Mouse (Mus musculus) heart, adult 2 months (tissue): ENCODE measurements around the gene Mgst1. TPM values are rescaled to one million over a fixed set of nuclear protein-coding genes. Genes with fewer than 3 reads are reported as not detected.

Source experiments
- DNase-seq, 2 experiments: peaks; one replicate each; pipeline ENCODE4 v3.0.0; 2021
- H3K27ac ChIP-seq: fragments of 200-600 bp; 2 replicates; pipeline ENCODE4 v1.8.1; 2022
- H3K27me3 ChIP-seq: fragments of 200-500 bp; 2 replicates; pipeline ENCODE4 v1.6.1; 2012; ENCODE audit warnings: mild to moderate bottlenecking, low read length, inconsistent platforms, mixed read lengths; ENCODE audit not compliant: control insufficient read depth, insufficient read depth
- H3K36me3 ChIP-seq: fragments of 200-500 bp; 2 replicates; pipeline ENCODE4 v1.6.1; 2012; ENCODE audit warnings: low read length, inconsistent platforms; ENCODE audit not compliant: control insufficient read depth, insufficient read depth
- H3K4me1 ChIP-seq: fragments of 200-500 bp; 2 replicates; pipeline ENCODE4 v1.6.1; 2011; ENCODE audit warnings: low read length; ENCODE audit not compliant: control insufficient read depth, insufficient read depth
- H3K4me3 ChIP-seq: fragments of 200-600 bp; 2 replicates; pipeline ENCODE4 v1.8.1; 2022
- H3K79me2 ChIP-seq: fragments of 200-500 bp; replicated peaks from 2 replicates; pipeline ENCODE4 v1.6.1; 2012; ENCODE audit warnings: mild to moderate bottlenecking, inconsistent platforms, low read length, moderate library complexity, mixed read lengths; ENCODE audit not compliant: control insufficient read depth, insufficient read depth
- H3K9ac ChIP-seq: fragments of 200-500 bp; 2 replicates; pipeline ENCODE4 v1.6.1; 2012; ENCODE audit warnings: low read depth, mild to moderate bottlenecking, control low read depth, inconsistent platforms, low read length, mixed read lengths
- CTCF ChIP-seq: fragments of 200-600 bp; IDR thresholded peaks from 2 replicates; pipeline ENCODE4 v1.8.1; 2022; ENCODE audit warnings: antibody characterized with exemption, mild to moderate bottlenecking, moderate library complexity
- EP300 ChIP-seq: fragments of 200-500 bp; IDR thresholded peaks from 2 replicates; pipeline ENCODE4 v1.6.1; 2011; ENCODE audit warnings: low read depth, low read length, control low read depth; ENCODE audit not compliant: insufficient read depth
- POLR2A ChIP-seq: fragments of 200-500 bp; IDR thresholded peaks from 2 replicates; pipeline ENCODE4 v1.6.1; 2011; ENCODE audit warnings: mild to moderate bottlenecking, low read depth, low read length, control low read depth; ENCODE audit not compliant: insufficient read depth
- WGBS: fragments of 180-500 bp; shearing (Covaris S2); methylation state at CpG from one replicate; pipeline ENCODE4 v1.1.7; 2018; 5-methylcytosine and 5-hydroxymethylcytosine counted together
- intact Hi-C: fragments of 180-260 bp; cut with DNase I; formaldehyde crosslinking; loops from one replicate; pipeline ENCODE4 v1.15.1; 2025
- polyA plus RNA-seq: library from polyadenylated mRNA; depleted of rRNA; stranded (reverse); fragments of >200 nt; gene quantifications from 2 replicates; pipeline ENCODE4 v1.2.3, GENCODE M21; 2012
- total RNA-seq, 2 experiments: library from RNA; stranded (reverse); gene quantifications; 2 replicates each; pipeline ENCODE4 v1.2.3; 2021

Gene Mgst1
- total and polyA plus RNA-seq, 3 experiments: 104 to 144 (median 127) TPM

DNA sequence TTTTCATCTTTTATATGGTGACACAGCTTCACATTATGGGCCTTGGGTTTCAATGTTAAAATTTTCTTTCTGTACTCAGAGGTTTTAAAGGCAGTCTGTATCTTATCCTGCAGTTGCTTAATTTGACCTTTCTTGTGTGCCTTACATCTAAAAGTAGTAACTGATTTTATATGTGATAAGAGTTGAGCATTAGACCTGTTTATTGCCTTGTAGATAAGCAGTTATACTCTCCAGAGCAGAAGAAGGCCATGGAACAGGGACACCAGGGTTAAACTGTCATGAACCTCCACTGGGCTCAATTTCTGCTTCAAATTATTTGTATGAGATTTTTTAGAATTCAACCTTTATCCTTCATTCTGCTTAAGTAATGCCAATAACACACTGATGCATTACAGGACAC, 35.6 kb upstream of the Mgst1 start:
- H3K9ac ChIP-seq: no peak overlapping the region
- DNase-seq: no peak
- no peaks in the 10 kb centered on the region for H3K79me2 ChIP-seq
- H3K36me3 ChIP-seq: no peaks in the 10 kb centered on the region
- intact Hi-C loops: no loop called here
- TF ChIP-seq POLR2A: no peak
- no peak for TF ChIP-seq CTCF
- no peak overlapping the region for H3K27ac ChIP-seq
- no peaks in the 10 kb centered on the region for H3K27me3 ChIP-seq
- H3K4me3 ChIP-seq: no peak overlapping the region
- H3K4me1 ChIP-seq: no peaks in the 10 kb centered on the region

DNA sequence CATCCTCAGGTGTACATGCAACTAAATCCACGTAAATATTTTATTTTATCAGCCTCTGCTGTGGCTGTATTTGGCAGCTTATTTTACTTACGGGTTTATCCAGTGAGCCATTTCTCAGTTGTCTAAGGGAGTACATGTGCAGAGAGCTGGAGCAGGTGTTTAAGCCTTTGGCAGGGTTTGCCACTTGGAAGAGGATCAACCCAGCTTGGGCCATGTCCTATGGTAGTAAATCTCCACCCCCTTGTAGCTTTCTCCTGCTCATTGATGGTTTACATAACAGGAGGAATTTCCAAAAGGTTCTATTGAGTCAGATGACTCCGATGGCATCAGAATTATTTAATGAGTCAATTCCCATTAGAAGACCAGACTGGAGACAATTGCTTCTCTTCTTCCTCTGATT, 22.6 kb upstream of the Mgst1 start:
- 78% methylated on average over 3 of the region's 3 CpGs for WGBS
- TF ChIP-seq POLR2A (no peak), EP300 (no peak), CTCF (no peak)

GRCm38 (mm10) chr6:138128392-138129335, 11.5 kb upstream of the Mgst1 start:
- Histone ChIP-seq H3K27ac (peak overlapping the region; percentile 18; the same call in 1 of the 2 replicates), H3K4me1 (no peaks in the 10 kb centered on the region), H3K9ac (no peak overlapping the region), H3K4me3 (no peak overlapping the region), H3K27me3 (no peaks in the 10 kb centered on the region), H3K79me2 (no peaks in the 10 kb centered on the region), H3K36me3 (peaks cover 2% of the 10 kb centered on the region; the same call in 1 of the 2 replicates)
- TF ChIP-seq EP300 (no peak), POLR2A (no peak), CTCF (no peak)
- peak in 1 of 2 experiments; percentile 18 for DNase-seq
- intact Hi-C loops: no loop called here
- 58% methylated on average over 10 of the region's 10 CpGs for WGBS

More for the DNA sequence above, 22.6 kb upstream of the Mgst1 start:
- no peaks in the 10 kb centered on the region for H3K36me3 ChIP-seq
- H3K27ac ChIP-seq: no peak overlapping the region
- intact Hi-C loops: no loop called here
- H3K4me1 ChIP-seq: no peaks in the 10 kb centered on the region
- no peak overlapping the region for H3K4me3 ChIP-seq
- no peaks in the 10 kb centered on the region for H3K79me2 ChIP-seq
- no peak overlapping the region for H3K9ac ChIP-seq
- H3K27me3 ChIP-seq: no peaks in the 10 kb centered on the region
- DNase-seq: no peak

DNA sequence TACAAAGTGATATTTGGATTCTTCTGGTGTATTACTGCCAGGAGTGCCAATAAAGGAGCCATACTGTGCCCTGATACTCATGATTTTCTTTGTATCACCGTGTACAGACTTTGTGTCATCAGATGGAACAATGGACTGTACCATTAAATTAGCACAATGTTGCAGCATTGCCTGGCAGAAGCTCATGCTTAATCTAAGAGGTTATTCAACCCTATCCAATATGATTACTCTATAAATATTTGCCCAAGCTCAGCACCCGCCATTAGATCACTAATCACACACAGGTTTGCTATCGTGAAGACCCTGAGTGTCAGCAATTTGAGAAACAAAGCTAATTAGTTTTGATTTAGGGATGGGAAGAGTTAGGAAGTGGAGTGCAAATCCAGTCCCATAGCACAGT, 9.6 kb upstream of the Mgst1 start:
- H3K27ac ChIP-seq: no peak overlapping the region

DNA sequence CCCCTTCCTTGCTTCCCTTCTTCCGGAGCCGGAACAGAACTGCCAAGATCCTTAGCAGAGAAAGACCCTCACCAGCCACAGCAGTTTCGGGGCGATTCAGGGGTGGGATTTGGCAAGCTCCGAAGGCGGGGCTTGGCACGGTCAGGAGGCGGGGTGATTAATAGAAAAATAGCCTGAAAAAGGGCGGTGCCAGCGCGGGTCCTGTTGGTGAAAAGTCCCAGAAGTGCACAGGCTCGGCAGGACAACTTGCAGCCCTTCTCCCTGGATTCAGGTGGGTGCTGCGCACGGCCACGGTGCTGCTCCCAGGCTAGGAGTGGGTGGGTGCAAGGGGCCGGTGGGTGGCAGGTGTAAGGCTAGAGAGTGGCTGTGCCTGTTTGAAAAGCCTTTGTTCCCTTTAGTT, 220 bp downstream of the Mgst1 start:
- no peaks in the 10 kb centered on the region for H3K27me3 ChIP-seq
- 2% methylated on average over 16 of the region's 16 CpGs for WGBS
- H3K27ac ChIP-seq: peak overlapping the region; percentile 65

More for the DNA sequence above, 9.6 kb upstream of the Mgst1 start:
- DNase-seq: no peak
- TF ChIP-seq CTCF: no peak
- TF ChIP-seq EP300: no peak
- no peak for TF ChIP-seq POLR2A
- WGBS: 72% methylated on average over 3 of the region's 3 CpGs
- H3K36me3 ChIP-seq: peaks cover 2% of the 10 kb centered on the region; the same call in 1 of the 2 replicates
- no peak overlapping the region for H3K9ac ChIP-seq
- intact Hi-C loops: no loop called here
- H3K4me1 ChIP-seq: no peaks in the 10 kb centered on the region
- no peaks in the 10 kb centered on the region for H3K79me2 ChIP-seq
- no peak overlapping the region for H3K4me3 ChIP-seq
- no peaks in the 10 kb centered on the region for H3K27me3 ChIP-seq

GRCm38 (mm10) chr6:138141111-138141592, 1.0 kb downstream of the Mgst1 start:
- Histone ChIP-seq H3K27me3 (no peaks in the 10 kb centered on the region), H3K27ac (peak overlapping the region; percentile 65), H3K9ac (peak overlapping the region; percentile 74), H3K4me3 (peak overlapping the region; percentile 37), H3K79me2 (no peaks in the 10 kb centered on the region; the same call in 1 of the 2 replicates), H3K4me1 (peaks cover 8% of the 10 kb centered on the region), H3K36me3 (no peaks in the 10 kb centered on the region; the same call in 1 of the 2 replicates)
- peak; percentile 33; the same call in 1 of the 2 replicates for TF ChIP-seq POLR2A
- TF ChIP-seq EP300: no peak
- DNase-seq: peak; percentile 74 to 81
- intact Hi-C loops: loop anchor here (5.0 kb wide), 1 partner anchor 84 kb away; no protein-coding TSS in a partner anchor
- WGBS: 19% methylated on average over 4 of the region's 4 CpGs

More for the DNA sequence above, 220 bp downstream of the Mgst1 start:
- intact Hi-C loops: loop anchor here (5.0 kb wide), 1 partner anchor 83 kb away; no protein-coding TSS in a partner anchor
- peak; percentile 73 to 75 for DNase-seq
- Histone ChIP-seq H3K9ac (peak overlapping the region; percentile 71), H3K4me1 (peaks cover 8% of the 10 kb centered on the region), H3K79me2 (no peaks in the 10 kb centered on the region; the same call in 1 of the 2 replicates), H3K4me3 (peak overlapping the region; percentile 37), H3K36me3 (no peaks in the 10 kb centered on the region; the same call in 1 of the 2 replicates)
- TF ChIP-seq POLR2A: peak; percentile 44; the same call in 1 of the 2 replicates
- TF ChIP-seq CTCF: no peak
